ENCODE assay signal across 30 mouse cellular contexts in the genomic region with DNA sequence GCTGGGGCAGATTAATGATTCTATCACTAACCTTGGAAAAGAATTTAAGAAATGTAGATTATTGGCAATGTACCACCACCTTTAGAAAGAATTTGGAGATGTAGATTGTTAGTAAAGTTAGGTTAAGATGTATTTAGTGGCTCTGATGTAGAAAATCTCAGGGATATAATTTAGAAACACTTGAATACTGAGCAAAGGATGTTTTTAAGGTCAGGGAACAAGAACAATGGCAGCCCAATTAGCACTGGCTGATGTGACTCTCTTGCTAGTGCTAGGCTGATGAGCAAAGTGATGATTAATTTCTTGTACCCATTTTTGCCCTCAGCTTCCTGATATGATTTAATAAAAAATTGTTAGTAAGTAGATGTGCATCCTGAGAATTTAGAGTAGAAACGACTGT.
"Had no signal": no experiment of that assay in that cellular context is flagged by ENCODE, and none has a peak within 500 bp of the region (broad histone marks: within the 10 kb centered on the region; RNA-seq: fewer than 3 reads in every experiment).

No protein-coding gene starts in this region.

- H3K27ac ChIP-seq: heart, embryonic 13.5 days; heart, embryonic 15.5 days; hindbrain, embryonic 10.5 days; hindbrain, embryonic 12.5 days; hindbrain, embryonic 13.5 days; hindbrain, embryonic 14.5 days; hindbrain, embryonic 15.5 days; hindbrain, postnatal 0 days; intestine, embryonic 15.5 days; kidney, embryonic 15.5 days; kidney, postnatal 0 days; left cerebral cortex, adult 2 months had no signal

- H3K4me1 ChIP-seq: heart, embryonic 15.5 days; hindbrain, embryonic 10.5 days; hindbrain, embryonic 12.5 days; hindbrain, embryonic 13.5 days; hindbrain, embryonic 15.5 days; intestine, embryonic 15.5 days; kidney, embryonic 15.5 days had no signal

- H3K4me3 ChIP-seq: heart, embryonic 12.5 days; heart, embryonic 13.5 days; heart, embryonic 15.5 days; hindbrain, embryonic 10.5 days; hindbrain, embryonic 12.5 days; hindbrain, embryonic 13.5 days; hindbrain, embryonic 15.5 days; intestine, embryonic 15.5 days; kidney, embryonic 15.5 days; layer of hippocampus, adult 2 months; left cerebral cortex, adult 2 months had no signal

- DNase-seq: heart, postnatal 10 days; heart, postnatal 14 days; heart, postnatal 36 days; heart, postnatal 4 days; kidney, adult 11 months; kidney, adult 18-20 months; kidney, adult 2 months; kidney, adult 8-10 months; kidney, adult 9 months; kidney, postnatal 10 days; kidney, postnatal 14 days; kidney, postnatal 25 days; kidney, postnatal 36 days; kidney, postnatal 4 days; layer of hippocampus, adult 9-11 months; layer of hippocampus, postnatal 36 days had no signal
